Mouse (Mus musculus) heart, adult 18-20 months (tissue): ENCODE measurements around the gene G430095P16Rik. TPM values are rescaled to one million over a fixed set of nuclear protein-coding genes. Genes with fewer than 3 reads are reported as not detected.

Source experiments
- DNase-seq, 2 experiments: peaks; one replicate each; pipeline ENCODE4 v3.0.0; 2021 to 2022; ENCODE audit warnings: mixed read lengths in 1 of 2
- total RNA-seq, 2 experiments: library from RNA; stranded (reverse); gene quantifications; 2 replicates each; pipeline ENCODE4 v1.2.3; 2021

The G430095P16Rik gene
- total RNA-seq, 2 experiments from 2014 or later = 0.40 to 0.69 TPM

GRCm38 (mm10) chr8:84742171-84743053 lies 19.6 kb downstream of the G430095P16Rik start:
- peak; percentile 54 to 80 for DNase-seq

- DNase-seq = peak; percentile 72 to 73
These were observed 20.2 kb downstream of the G430095P16Rik start for GRCm38 (mm10) chr8:84743054-84743415.

- DNase-seq = peak; percentile 84 to 87
These were observed 21.0 kb downstream of the G430095P16Rik start for GRCm38 (mm10) chr8:84743517-84744420.

DNA sequence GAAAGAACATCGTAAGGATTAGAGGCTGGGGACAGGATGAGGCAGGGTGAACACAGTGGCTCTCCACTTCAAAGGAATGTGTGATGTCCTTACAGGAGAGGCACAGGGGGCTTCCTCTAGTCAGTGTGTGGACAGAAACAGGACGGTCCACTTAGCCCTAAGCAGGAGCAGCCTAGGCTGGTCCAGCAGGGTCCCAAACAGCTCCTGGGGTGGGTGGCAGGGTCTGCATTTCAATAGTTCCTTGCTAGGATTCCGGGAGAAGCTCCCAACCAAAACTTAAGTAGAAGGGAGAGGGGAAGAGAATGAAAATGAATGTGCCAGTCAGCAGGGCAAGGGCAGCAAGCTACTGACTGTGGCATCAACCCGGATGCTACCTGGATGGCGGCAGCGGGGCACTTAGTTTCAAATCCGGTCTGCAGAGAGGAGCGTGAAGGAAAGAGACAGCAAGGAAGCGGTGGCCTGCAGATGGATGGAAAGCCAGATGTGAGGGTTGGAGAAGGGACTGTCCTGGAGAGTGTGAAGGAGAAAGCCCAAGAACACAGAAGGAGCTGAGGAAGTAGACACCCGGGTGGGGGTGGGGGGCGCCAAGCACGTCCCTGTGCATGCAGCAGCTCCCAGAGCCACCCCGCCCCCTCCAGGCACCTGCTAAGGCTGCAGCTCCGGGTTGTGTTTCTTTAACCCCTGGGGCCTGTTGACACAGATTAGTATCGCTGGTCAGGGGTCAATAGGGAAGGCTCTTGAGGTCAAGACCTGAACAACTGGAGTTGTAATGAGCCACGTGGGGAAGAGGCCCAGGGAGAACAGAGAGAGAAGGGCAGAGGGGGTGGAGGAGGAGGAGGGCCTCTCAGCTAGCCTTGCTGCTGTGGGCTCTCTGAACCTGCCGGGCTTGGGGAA lies 22.5 kb downstream of the G430095P16Rik start:
- DNase-seq = no peak

DNA sequence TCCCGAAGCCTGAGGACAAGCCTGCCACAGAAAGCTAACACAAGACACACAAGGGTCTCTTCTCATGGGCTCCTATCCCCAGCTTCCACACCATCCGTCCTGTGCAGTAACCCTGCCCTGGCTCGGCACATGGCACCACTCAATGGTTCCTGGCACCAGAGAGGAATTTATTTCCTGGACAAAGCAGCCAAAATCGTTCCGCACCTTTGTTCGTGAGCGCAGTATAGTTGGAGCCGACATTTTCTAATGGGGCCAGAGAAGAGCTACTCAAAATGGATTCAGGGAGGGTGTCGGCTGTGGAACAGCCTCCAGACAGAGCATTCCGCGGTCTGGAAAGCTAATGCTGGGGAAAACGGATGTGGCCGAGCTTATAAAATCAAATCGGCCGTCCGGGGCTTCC lies 26.7 kb downstream of the G430095P16Rik start:
- no peak for DNase-seq

GRCm38 (mm10) chr8:84752734-84753582 lies 30.2 kb downstream of the G430095P16Rik start:
- DNase-seq = no peak

GRCm38 (mm10) chr8:84757501-84757900 lies 34.7 kb downstream of the G430095P16Rik start:
- DNase-seq = no peak

- no peak for DNase-seq
These were observed 35.5 kb downstream of the G430095P16Rik start for GRCm38 (mm10) chr8:84758308-84758707.

- peak in 1 of 2 experiments; percentile 69 for DNase-seq
These were observed 36.3 kb downstream of the G430095P16Rik start for GRCm38 (mm10) chr8:84759126-84759525.

GRCm38 (mm10) chr8:84759718-84760117 lies 36.9 kb downstream of the G430095P16Rik start:
- DNase-seq = no peak

GRCm38 (mm10) chr8:84760405-84760805 lies 37.6 kb downstream of the G430095P16Rik start:
- no peak for DNase-seq

DNA sequence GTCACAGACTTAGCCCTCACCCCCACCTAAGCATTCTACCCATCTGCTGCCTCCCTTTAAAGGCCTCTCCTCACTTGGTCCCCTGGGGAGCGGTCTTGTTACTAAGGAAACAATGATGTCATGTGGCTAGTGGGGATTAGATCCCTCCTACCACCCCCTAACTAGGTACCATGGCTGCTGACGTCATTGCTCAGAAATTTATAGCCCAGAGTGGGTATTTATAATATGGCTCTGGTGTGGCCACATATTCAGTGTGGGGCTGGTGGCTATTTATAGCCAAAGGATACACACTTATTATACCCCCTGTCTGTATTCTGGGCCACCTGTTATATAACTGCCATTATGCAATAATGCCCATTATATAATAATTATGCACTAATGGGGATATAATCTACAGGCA lies 38.1 kb downstream of the G430095P16Rik start:
- no peak for DNase-seq

- DNase-seq = no peak
These were observed 41.3 kb downstream of the G430095P16Rik start for GRCm38 (mm10) chr8:84764100-84764499.

DNA sequence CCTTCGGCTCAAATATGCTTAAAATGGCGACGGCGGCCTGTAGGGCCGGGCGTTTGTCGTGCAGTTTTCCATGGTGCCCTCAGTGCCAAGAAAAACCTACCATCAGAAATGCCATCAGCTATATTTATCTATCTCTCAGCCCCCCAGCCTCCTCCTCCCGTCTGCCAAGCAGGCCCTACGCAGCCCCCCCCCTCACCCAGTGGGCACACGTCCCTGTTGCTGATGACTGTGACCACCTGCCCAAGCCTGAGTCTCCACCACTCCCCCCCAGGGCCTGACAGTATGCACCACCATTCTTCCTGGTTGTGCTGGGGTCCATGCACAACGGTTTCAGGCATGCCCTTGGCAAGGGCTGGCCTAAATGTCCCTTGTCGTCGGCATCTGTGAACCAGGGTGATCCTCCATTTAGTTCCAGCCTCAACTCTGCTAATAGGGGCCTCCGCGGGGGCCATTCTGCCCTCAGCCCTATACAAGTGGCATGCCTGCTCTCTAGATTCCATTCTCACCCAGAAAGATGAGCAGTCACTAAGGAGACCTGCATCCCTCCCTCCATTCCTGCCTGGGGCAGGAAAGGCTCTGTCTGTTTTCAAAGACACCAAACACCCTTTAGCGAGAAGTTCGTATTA lies 42.2 kb downstream of the G430095P16Rik start:
- no peak for DNase-seq

DNA sequence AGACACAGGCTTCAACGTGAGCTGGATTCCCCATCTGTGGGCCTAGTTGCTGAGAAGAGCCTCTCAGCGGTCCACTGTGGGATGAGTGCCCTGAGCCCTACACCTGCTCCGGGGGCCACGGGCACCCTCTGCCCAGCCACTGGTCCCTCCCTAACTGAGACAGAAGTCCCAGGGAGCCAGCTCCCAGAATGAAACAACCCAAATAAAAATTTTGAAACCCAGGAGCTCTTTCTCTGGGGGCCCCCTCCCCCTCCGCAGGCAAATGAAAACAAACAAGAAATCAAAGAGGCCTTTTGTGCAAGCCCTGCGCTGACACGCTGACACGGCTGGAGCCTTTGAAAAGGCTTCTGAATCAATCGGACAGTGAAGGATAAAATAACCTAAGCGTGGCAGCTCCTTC lies 42.8 kb downstream of the G430095P16Rik start:
- DNase-seq = no peak

DNA sequence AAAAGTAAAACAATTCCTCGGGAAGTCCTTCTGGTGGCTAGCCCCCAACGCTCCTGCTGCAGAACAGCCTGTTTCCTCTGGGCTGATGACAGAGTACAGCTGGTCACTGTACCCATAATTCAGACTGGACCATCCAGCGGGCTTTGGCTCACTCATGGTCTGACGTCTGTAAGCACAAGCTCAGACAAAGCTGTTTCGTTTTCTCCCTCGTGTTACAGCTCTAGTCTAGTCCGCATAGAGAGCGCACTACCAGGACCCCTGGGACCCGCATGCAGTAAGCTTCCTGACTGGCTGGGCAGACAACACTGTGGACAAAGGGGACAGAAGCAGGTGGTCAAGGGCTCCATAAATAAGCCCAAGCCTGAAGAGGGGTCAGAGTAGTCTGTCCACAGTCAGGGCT lies 43.6 kb downstream of the G430095P16Rik start:
- DNase-seq = peak; percentile 61 to 63

DNA sequence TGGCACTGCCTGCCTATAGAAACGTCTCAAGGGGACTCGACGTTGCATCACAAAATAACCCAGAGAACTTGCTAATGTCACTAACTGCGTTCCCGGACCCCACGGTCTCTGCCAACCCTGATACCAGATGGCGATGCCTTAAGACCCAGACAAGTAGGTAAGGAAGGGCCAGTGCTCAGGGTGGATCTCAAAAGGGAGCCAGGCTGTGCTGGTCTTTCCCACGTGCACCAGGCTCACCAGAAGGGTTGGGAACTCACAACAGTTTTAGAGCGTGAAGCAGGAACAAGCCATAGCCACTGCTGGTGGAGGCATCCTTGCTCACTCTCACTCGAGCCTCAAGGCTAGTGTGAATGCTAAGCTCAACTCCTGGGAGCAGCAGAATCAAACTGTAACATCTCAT lies 44.4 kb downstream of the G430095P16Rik start:
- DNase-seq = no peak

DNA sequence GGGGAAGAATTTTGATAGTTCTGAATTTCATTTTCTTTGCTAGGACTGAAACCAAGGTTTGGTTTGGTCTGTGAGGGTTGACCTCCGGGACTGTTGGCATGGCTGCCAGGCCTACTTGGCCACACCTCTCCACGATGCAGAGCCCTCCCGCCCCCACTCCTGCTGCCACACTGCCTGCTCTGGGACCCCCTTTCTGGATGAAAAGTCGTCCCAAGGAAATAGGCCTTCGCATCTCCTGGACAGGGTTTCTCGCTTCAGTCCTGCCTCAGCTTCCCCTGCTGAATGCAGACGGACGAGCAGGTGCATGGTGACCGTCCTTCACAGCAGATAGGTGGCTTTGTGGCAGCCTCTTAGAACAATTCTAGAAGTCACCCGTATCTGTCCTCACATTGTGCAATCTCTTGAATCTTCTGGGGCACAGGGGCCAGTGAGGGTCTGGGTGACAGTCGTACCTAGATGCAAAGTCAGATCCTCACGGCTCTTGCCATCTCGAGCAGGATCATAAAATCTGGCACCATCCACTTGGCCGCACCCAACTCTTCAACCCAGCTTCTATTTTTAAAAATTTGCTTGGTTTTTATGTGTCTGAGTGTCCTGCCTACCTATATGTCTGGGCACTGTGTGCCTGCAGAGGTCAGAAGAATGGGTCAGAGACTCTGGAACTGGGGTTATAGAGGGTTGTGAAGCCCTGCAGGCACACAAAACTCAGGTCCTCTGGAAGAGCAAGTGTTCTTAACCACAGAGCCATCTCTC lies 45.7 kb downstream of the G430095P16Rik start:
- no peak for DNase-seq

DNA sequence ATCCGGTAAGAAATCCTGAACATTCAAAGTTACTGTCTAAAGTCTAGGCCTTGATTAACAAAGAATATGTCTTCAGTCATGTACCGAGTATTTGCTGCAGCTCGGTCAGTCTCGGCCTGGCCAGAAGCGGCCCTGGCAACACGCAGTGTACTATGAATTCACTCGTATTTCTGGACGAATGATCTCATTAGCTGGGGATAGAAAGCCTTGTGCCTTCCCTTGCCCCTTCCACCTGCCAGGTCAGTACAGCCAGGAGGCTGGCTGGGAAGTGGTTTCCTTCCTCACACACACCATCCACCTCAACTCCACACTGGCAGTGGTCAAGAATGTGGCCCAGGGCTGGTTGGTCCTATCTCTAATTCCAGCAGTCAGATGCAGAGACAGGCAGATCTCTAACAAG lies 46.5 kb downstream of the G430095P16Rik start:
- DNase-seq = peak in 1 of 2 experiments; percentile 61
